ENCODE assay signal across 20 mouse cellular contexts in genomic region chr4:150771469-150771868, GRCm38 (mm10).
A peak's percentile ranks its signal among the peaks of the same experiment; 100 is the strongest.
DNase-seq lines count a peak whose midpoint lies in the region; ATAC-seq and TF ChIP-seq lines count a peak whose summit lies in the region.
"Had no signal": no experiment of that assay in that cellular context is flagged by ENCODE, and none has a peak within 500 bp of the region (broad histone marks: within the 10 kb centered on the region; RNA-seq: fewer than 3 reads in every experiment).

No protein-coding gene starts in this region.

- no peak overlapping the region for H3K4me3 ChIP-seq in liver, adult 2 months (ENCODE audit: insufficient read depth, low read depth, low read length)
- H3K4me3 ChIP-seq in liver, embryonic 12.5 days: no peak overlapping the region
- no peak overlapping the region for H3K4me3 ChIP-seq in hindbrain, embryonic 14.5 days (replicated peaks; ENCODE audit: low read length)
- H3K4me3 ChIP-seq: embryonic facial prominence, embryonic 13.5 days; forebrain, embryonic 12.5 days; heart, embryonic 15.5 days; hindbrain, embryonic 10.5 days had no signal

- 23% methylated on average over 2 of the region's 2 CpGs for WGBS in liver, adult 2 months
- WGBS in liver, embryonic 12.5 days (ENCODE audit: insufficient replicate concordance): 48% methylated on average over 2 of the region's 2 CpGs
- 35% methylated on average over 2 of the region's 2 CpGs for WGBS in hindbrain, embryonic 14.5 days

- peaks cover 8% of the 10 kb centered on the region for H3K9me3 ChIP-seq in liver, embryonic 12.5 days (replicated peaks)
- H3K9me3 ChIP-seq in hindbrain, embryonic 14.5 days (ENCODE audit: control insufficient read depth, low read length): peaks cover 13% of the 10 kb centered on the region
- H3K9me3 ChIP-seq: forebrain, embryonic 12.5 days; heart, embryonic 15.5 days had no signal

- peak overlapping the region; percentile 29; the same call in 1 of the 2 replicates for H3K27ac ChIP-seq in liver, adult 2 months (replicated peaks; ENCODE audit: insufficient read depth, low read depth, low read length)
- no peak overlapping the region for H3K27ac ChIP-seq in liver, embryonic 12.5 days
- no peak overlapping the region for H3K27ac ChIP-seq in hindbrain, embryonic 14.5 days
- H3K27ac ChIP-seq: embryonic facial prominence, embryonic 13.5 days; forebrain, embryonic 12.5 days; heart, embryonic 15.5 days; hindbrain, embryonic 10.5 days had no signal

- no peak for TF ChIP-seq POLR2A in liver, adult 2 months (IDR thresholded peaks at IDR 0.05; ENCODE audit: extremely low read depth, insufficient read depth, low read length)

- H3K4me2 ChIP-seq in liver, embryonic 12.5 days: no peak overlapping the region
- no peak overlapping the region for H3K4me2 ChIP-seq in hindbrain, embryonic 14.5 days (replicated peaks)
- H3K4me2 ChIP-seq: embryonic facial prominence, embryonic 13.5 days; forebrain, embryonic 12.5 days; heart, embryonic 11.5 days; heart, embryonic 15.5 days had no signal

- no peak overlapping the region for H3K9ac ChIP-seq in liver, adult 2 months (ENCODE audit: low read depth, low read length)
- H3K9ac ChIP-seq in liver, embryonic 12.5 days: no peak overlapping the region
- H3K9ac ChIP-seq in hindbrain, embryonic 14.5 days: no peak overlapping the region
- H3K9ac ChIP-seq: embryonic facial prominence, embryonic 13.5 days; forebrain, embryonic 12.5 days; heart, embryonic 15.5 days had no signal

- TF ChIP-seq CTCF in liver, adult 2 months (IDR thresholded peaks at IDR 0.05; ENCODE audit: low read depth, low read length): no peak

- no peaks in the 10 kb centered on the region for H3K79me2 ChIP-seq in liver, adult 2 months (ENCODE audit: control insufficient read depth, insufficient read depth, low read length)

- H3K27me3 ChIP-seq in liver, adult 2 months (ENCODE audit: control insufficient read depth, insufficient read depth, low read length): no peaks in the 10 kb centered on the region
- H3K27me3 ChIP-seq in liver, embryonic 12.5 days (replicated peaks): no peaks in the 10 kb centered on the region
- no peaks in the 10 kb centered on the region for H3K27me3 ChIP-seq in hindbrain, embryonic 14.5 days (ENCODE audit: control insufficient read depth, insufficient read depth, low read length)
- H3K27me3 ChIP-seq: embryonic facial prominence, embryonic 13.5 days; forebrain, embryonic 12.5 days; heart, embryonic 15.5 days had no signal

- peak; percentile 58 for DNase-seq in adrenal gland, postnatal 14 days
- no peak for DNase-seq in adrenal gland, adult 2 months
- DNase-seq in liver, adult 2 months (ENCODE audit: extremely low read depth, low read depth, low spot score): peak; percentile 43
- peak; percentile 8 for DNase-seq in 416B (ENCODE audit: low read depth)
- DNase-seq in lung, postnatal 25 days (ENCODE audit: low spot score): peak; percentile 50
- DNase-seq in hindbrain, embryonic 14.5 days (ENCODE audit: low spot score): no peak
- no peak for DNase-seq in layer of hippocampus, adult 9-11 months
- DNase-seq: adrenal gland, postnatal 36 days; cerebellum, adult 18-20 months; cerebellum, adult 9-11 months; cerebellum, postnatal 36 days had no signal

- 0 out of 2 replicates have a peak, but pooled peaks cover 3% of the 10 kb centered on the region for H3K4me1 ChIP-seq in liver, adult 2 months (ENCODE audit: control insufficient read depth, insufficient read depth, low read length)
- H3K4me1 ChIP-seq in liver, embryonic 12.5 days: no peaks in the 10 kb centered on the region
- no peaks in the 10 kb centered on the region for H3K4me1 ChIP-seq in hindbrain, embryonic 14.5 days (replicated peaks; ENCODE audit: control insufficient read depth, insufficient read depth, low read length)
- H3K4me1 ChIP-seq: forebrain, embryonic 12.5 days had no signal

- no peaks in the 10 kb centered on the region for H3K36me3 ChIP-seq in liver, adult 2 months (ENCODE audit: control insufficient read depth, insufficient read depth, low read length)
- no peaks in the 10 kb centered on the region for H3K36me3 ChIP-seq in liver, embryonic 12.5 days
- H3K36me3 ChIP-seq in hindbrain, embryonic 14.5 days (replicated peaks; ENCODE audit: control insufficient read depth, insufficient read depth): no peaks in the 10 kb centered on the region
- H3K36me3 ChIP-seq: embryonic facial prominence, embryonic 13.5 days; forebrain, embryonic 12.5 days; heart, embryonic 15.5 days; hindbrain, embryonic 10.5 days had no signal

- no peak for ATAC-seq in liver, embryonic 12.5 days
- no peak for ATAC-seq in hindbrain, embryonic 14.5 days (ENCODE audit: low FRiP score)
- ATAC-seq: forebrain, embryonic 16.5 days; hindbrain, embryonic 16.5 days; inflammation-experienced regulatory T-cells, adult 6 months had no signal

Comparison
In these comparisons a context has a peak if more than half of its experiments do, and no peak if none do; other contexts are left out.
1. DNase-seq: peak in adrenal gland, postnatal 14 days (single experiment), liver, adult 2 months (single experiment), 416B (single experiment) and lung, postnatal 25 days (single experiment); none in adrenal gland, adult 2 months (single experiment), hindbrain, embryonic 14.5 days (single experiment) and layer of hippocampus, adult 9-11 months (single experiment).